Mouse (Mus musculus) layer of hippocampus, adult 8-10 months (tissue): Measurements from ENCODE around the gene Acox3. TPM values are rescaled to one million over a fixed set of nuclear protein-coding genes. Genes with fewer than 3 reads are reported as not detected.

Experiments
- DNase-seq, 2 experiments: peaks; one replicate each; pipeline ENCODE4 v3.0.0; 2022; ENCODE audit warnings: low spot score in 2 of 2
- total RNA-seq, 4 experiments: library from RNA; stranded (reverse); gene quantifications; 2 replicates each; pipeline ENCODE4 v1.2.4; 2022

Acox3 gene
- total RNA-seq, 4 experiments from 2014 or later, result 29.6 to 50.2 (median 41.7) TPM

- no peak for DNase-seq
Observed at GRCm38 (mm10) chr5:35648230-35648629, 65.4 kb downstream of the Acox3 start.

GRCm38 (mm10) chr5:35652319-35652718 is 69.5 kb downstream of the Acox3 start:
- no peak for DNase-seq

DNA sequence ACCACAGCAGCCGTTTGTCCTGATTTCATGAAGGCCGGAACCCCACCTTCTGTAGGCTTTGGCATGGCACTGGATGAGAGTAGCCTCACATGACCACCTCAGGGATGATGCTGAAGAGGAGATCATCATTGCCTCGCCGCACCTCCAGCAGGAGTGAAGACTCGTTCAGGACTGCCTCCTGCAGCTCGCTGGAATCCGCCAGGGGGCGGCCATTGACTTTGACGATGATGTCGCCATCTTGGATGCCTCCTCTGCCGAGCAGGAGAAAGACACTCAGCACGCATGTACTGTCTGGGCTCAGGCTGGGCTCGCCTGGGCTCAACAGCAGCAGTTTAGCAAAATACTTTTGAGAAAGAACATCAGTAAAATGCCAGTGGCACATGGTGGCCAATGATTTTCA is 70.0 kb downstream of the Acox3 start:
- no peak for DNase-seq

DNA sequence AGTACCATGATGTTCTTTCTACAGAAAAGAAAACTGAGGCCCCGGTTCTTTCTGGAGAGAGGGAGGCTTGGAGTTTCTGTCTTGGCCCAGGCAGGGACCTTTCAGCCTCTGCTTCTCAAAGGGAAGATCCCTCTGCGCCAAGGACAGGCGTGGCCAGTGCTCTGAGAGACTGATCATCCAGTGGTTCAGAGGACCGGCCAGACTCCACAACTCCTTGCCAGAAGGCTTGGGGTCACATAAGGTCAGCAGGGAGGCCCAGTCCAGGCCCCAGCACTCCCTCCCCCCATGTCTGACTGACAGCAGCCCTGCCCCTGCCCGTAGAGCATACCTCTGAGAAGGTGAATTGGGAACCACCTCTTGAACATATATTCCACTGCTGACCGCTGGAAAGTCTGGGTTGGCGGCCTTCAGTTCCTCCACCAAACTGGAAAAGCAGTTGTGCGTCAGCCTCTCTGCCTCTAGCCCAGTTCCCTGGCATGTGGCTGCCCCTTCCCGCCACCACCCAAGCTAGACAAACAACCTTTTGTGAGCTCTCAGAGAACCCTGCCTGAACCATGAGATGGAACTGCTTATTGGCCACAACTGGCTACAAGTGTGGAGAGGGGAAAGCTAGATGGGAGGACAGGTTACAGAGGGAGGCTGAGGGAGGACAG is 71.0 kb downstream of the Acox3 start:
- no peak for DNase-seq

- no peak for DNase-seq
Observed at GRCm38 (mm10) chr5:35655753-35656485, 73.1 kb downstream of the Acox3 start.

- no peak for DNase-seq
Observed at GRCm38 (mm10) chr5:35659503-35659902, 76.7 kb downstream of the Acox3 start.

DNA sequence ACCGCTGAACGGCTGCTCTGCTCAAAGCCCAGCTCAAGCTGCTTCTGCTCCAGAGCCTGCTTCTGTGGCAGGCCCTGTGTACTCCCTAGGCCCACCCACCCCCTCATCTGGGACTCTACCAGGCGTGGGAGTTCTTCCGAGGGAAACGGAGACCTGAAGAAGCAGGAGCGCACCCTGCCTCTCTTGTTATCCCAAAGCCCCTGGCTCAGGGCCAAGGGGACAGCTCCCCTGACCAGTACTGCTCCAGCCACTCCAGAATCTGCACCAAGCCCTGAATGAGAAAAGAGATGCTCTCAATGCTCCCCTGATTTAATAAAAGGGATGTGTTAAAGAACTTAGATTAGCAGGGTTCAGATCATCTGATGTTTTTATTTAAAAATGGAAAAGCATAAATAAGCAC is 78.4 kb downstream of the Acox3 start:
- DNase-seq, result no peak

DNA sequence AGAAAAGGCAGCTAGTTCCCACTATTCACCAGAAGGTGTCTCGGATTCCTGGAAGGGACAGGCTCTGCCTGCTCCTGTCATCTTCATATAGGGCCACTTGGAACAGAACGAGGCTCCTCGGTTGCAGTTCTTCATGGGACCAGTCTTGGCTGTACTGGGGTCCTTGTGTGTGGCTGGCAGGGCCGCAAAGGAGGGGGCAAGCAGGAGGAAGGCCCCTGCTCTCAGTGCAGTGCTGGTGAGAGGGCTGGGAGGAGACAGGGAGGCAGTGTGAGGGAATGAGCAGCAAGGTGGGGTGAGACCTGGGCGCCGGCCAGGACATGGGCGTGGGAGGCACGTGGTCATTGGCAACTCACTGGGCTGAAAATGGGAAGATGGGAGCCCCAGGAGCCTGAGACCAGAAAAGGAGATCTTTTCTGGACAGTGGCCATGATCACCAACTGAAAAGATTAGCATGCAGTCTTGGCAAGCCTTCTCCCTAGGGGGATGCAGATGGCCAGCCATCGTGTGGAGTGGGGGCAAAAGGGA is 79.2 kb downstream of the Acox3 start:
- DNase-seq, result no peak

Other genes starting within 250 kb of the Acox3 start
- gene Hmx1, start 193.9 kb upstream of the Acox3 start, total RNA-seq, result not detected
- gene Cpz, start 57.3 kb upstream of the Acox3 start, total RNA-seq, result under 1 TPM in 1 of 4 experiments, not detected in 3; 0.47 TPM
- 10 to 100 TPM in 1 of 4 experiments, 1 to 10 TPM in 3; 7.6 to 12.4 (median 8.7) TPM for gene Trmt44, start 8.0 kb upstream of the Acox3 start, total RNA-seq
- gene Htra3, start 96.7 kb downstream of the Acox3 start, total RNA-seq, result 10 to 100 TPM in 1 of 4 experiments, 1 to 10 TPM in 3; 4.8 to 11.1 (median 8.9) TPM
- 1 to 10 TPM; 1.9 to 3.8 (median 3.1) TPM for gene Sh3tc1, start 156.9 kb downstream of the Acox3 start, total RNA-seq
- gene Ablim2, start 174.8 kb downstream of the Acox3 start, total RNA-seq, result 100 to 1,000 TPM; 114 to 158 (median 135) TPM